Mouse (Mus musculus): Measurements from ENCODE around the gene Heatr9. TPM values are rescaled to one million over a fixed set of nuclear protein-coding genes. Genes with fewer than 3 reads are reported as not detected.

Heatr9 gene
- polyA plus RNA-seq, 1 experiment from 2014 or later, result not detected

GRCm38 (mm10) chr11:83472324-83473234 is 49.4 kb downstream of the Heatr9 start, which contains the start of gene Taf15:
Taf15 (plus strand) TSS chr11:83473086.
- ATAC-seq (peak; percentile 98), DNase-seq (ENCODE audit: low read depth, low spot score) (peak; percentile 91)
- in situ Hi-C loops (cut with MboI; ENCODE audit: low pct_unique_long_range_greater_than_20kb), result no loop called here
- ChIA-PET CTCF (interaction anchor here (1.2 to 1.9 kb wide), 7 partner anchors 10 to 32 kb away, joined by 3 to 16 read pairs (median 7); partner anchors contain the start of gene Mmp28), POLR2A (interaction anchor here (0.8 to 2.4 kb wide), 4 partner anchors 10 to 30 kb away, joined by 3 to 8 read pairs (median 6); no protein-coding TSS in a partner anchor)
- peak; percentile 83 for TF ChIP-seq CTCF (IDR thresholded peaks at IDR 0.05)
- H3K27me3 ChIP-seq, result no peaks in the 10 kb centered on the region

DNA sequence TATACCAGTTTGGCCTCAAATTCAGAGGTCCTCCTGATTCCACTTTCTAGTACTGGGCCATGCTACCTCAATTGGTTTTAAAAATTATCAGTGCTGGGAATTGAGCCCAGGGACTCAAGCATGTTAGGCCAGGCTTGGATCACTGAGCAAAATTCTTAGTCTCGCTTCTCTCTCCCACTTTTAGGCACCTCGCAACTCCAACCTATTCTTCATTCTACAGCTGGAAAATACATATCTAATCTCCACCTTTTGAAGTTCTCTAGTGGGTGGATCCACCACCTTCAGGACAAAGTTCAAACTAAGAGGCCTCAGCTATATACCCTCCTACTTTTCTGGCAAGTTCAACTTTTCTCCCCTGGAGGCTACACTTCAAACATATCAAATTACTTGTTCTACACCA is 50.2 kb downstream of the Heatr9 start:
- in situ Hi-C loops (cut with MboI; ENCODE audit: low pct_unique_long_range_greater_than_20kb), result no loop called here
- DNase-seq (ENCODE audit: low read depth, low spot score) (no peak), ATAC-seq (no peak)
- no peak for TF ChIP-seq CTCF (IDR thresholded peaks at IDR 0.05)
- ChIA-PET POLR2A (interaction anchor here (1.5 to 2.4 kb wide), 2 partner anchors 10 to 13 kb away, joined by 8 read pairs; no protein-coding TSS in a partner anchor), CTCF (interaction anchor here (1.2 to 1.9 kb wide), 6 partner anchors 9 to 31 kb away, joined by 6 to 16 read pairs (median 8); partner anchors contain the start of gene Mmp28)
- H3K27me3 ChIP-seq, result no peaks in the 10 kb centered on the region

DNA sequence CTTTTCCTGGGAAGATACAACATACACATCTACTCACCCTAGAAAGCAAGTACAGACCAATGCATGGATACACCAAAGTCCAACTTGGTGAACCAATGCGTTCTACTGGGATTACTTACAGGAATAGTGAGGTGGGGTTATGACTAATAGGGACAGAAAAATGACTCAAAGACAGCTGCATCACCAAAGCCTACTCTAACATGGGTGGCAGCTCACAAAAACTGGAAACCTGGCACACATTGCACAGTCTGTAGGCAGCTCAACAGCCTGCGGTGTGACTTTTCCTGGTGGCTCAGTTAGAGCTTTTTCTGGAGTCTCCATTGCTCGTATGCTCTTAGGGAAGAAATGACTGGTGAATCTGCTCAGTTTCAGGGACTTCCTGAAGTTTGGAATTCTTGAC is 53.2 kb downstream of the Heatr9 start:
- H3K27me3 ChIP-seq, result no peaks in the 10 kb centered on the region
- in situ Hi-C loops (cut with MboI; ENCODE audit: low pct_unique_long_range_greater_than_20kb), result no loop called here
- POLR2A ChIA-PET, result no interaction called here
- ATAC-seq (no peak), DNase-seq (ENCODE audit: low read depth, low spot score) (no peak)
- CTCF ChIA-PET, result interaction anchor here (0.9 to 1.4 kb wide), 4 partner anchors 8 to 26 kb away, joined by 3 to 4 read pairs (median 3); no protein-coding TSS in a partner anchor
- no peak for TF ChIP-seq CTCF (IDR thresholded peaks at IDR 0.05)

DNA sequence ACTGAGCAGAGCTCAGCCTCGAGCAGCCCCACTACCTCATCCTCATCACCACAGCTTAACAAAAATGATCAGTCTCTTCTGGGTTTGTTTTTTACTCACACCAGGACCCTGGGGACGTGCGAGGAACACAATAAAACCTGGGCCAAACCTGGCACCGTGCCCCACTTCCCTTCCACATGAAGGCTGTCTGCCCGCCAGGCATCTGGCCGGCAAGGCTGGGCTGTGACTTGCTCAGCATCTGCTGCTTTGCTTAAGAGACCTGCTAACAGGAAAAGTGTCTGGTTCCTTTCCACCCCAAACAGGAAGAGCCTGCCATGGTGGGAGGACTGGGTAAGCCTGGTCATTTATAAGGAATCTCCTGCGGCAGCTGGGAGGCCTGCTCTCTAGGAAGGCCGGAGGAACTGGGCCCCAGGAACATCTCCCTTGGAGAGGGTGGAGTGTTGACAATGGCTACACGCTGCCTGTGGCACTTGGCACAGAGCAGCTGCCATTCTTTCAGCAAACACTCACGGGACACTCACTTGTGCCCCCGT is 54.8 kb downstream of the Heatr9 start:
- DNase-seq (ENCODE audit: low read depth, low spot score) (no peak), ATAC-seq (no peak)
- in situ Hi-C loops (cut with MboI; ENCODE audit: low pct_unique_long_range_greater_than_20kb), result no loop called here
- TF ChIP-seq CTCF (IDR thresholded peaks at IDR 0.05), result no peak
- no peaks in the 10 kb centered on the region for H3K27me3 ChIP-seq
- ChIA-PET CTCF (no interaction called here), POLR2A (no interaction called here)

- H3K27me3 ChIP-seq, result no peaks in the 10 kb centered on the region
- CTCF ChIA-PET, result interaction anchor here (1.3 kb wide), 1 partner anchor 23 kb away, joined by 3 read pairs; no protein-coding TSS in a partner anchor
- no peak for ATAC-seq
- no peak for TF ChIP-seq CTCF (IDR thresholded peaks at IDR 0.05)
- in situ Hi-C loops (cut with MboI; ENCODE audit: low pct_unique_long_range_greater_than_20kb), result no loop called here
- no peak for DNase-seq (ENCODE audit: low read depth, low spot score)
- POLR2A ChIA-PET, result no interaction called here
These were observed 56.0 kb downstream of the Heatr9 start for GRCm38 (mm10) chr11:83465976-83466375.

GRCm38 (mm10) chr11:83462711-83463244 is 59.2 kb downstream of the Heatr9 start, which contains the start of gene Mmp28:
Mmp28 (minus strand) TSS chr11:83463071.
- H3K27me3 ChIP-seq, result no peaks in the 10 kb centered on the region
- TF ChIP-seq CTCF (IDR thresholded peaks at IDR 0.05), result no peak
- in situ Hi-C loops (cut with MboI; ENCODE audit: low pct_unique_long_range_greater_than_20kb), result no loop called here
- ChIA-PET CTCF (interaction anchor here (1.1 to 2.6 kb wide), 3 partner anchors 10 to 20 kb away, joined by 5 to 7 read pairs (median 5); partner anchors contain the start of gene Taf15), POLR2A (interaction anchor here (0.6 to 1.1 kb wide), 3 partner anchors 10 to 20 kb away, joined by 3 to 8 read pairs (median 5); partner anchors contain the start of gene Taf15)
- ATAC-seq (peak; percentile 82), DNase-seq (ENCODE audit: low read depth, low spot score) (no peak)

Other genes with a start within 250 kb of the Heatr9 start
- gene Slfn14, start 235.4 kb downstream of the Heatr9 start, polyA plus RNA-seq (2021), result not detected
- gene Ap2b1, start 223.2 kb downstream of the Heatr9 start, polyA plus RNA-seq (2021), result 112 TPM
- 12.7 TPM for gene Pex12, start 219.6 kb downstream of the Heatr9 start, polyA plus RNA-seq (2021)
- 27.5 TPM for gene Rasl10b, start 113.0 kb downstream of the Heatr9 start, polyA plus RNA-seq (2021)
- not detected for gene Gas2l2, start 92.7 kb downstream of the Heatr9 start, polyA plus RNA-seq (2021)
- 1.5 TPM for gene 1700020L24Rik, start 84.5 kb downstream of the Heatr9 start, polyA plus RNA-seq (2021)
- 1.5 TPM for gene Mmp28, start 59.1 kb downstream of the Heatr9 start, polyA plus RNA-seq (2021)
- gene Taf15, start 49.1 kb downstream of the Heatr9 start, polyA plus RNA-seq (2021), result 150 TPM
- gene Ccl5, start 8.3 kb upstream of the Heatr9 start, polyA plus RNA-seq (2021), result 0.65 TPM
- gene Ccl9, start 56.5 kb upstream of the Heatr9 start, polyA plus RNA-seq (2021), result 0.42 TPM
- not detected for gene Ccl6, start 70.9 kb upstream of the Heatr9 start, polyA plus RNA-seq (2021)
- not detected for gene Rpl9-ps1, start 123.4 kb upstream of the Heatr9 start, polyA plus RNA-seq (2021)
- gene Ccl3, start 127.2 kb upstream of the Heatr9 start, polyA plus RNA-seq (2021), result not detected
- gene Ccl4, start 140.4 kb upstream of the Heatr9 start, polyA plus RNA-seq (2021), result not detected
- not detected for gene Wfdc17, start 181.8 kb upstream of the Heatr9 start, polyA plus RNA-seq (2021)
- not detected for gene Wfdc18, start 186.8 kb upstream of the Heatr9 start, polyA plus RNA-seq (2021)
- gene Wfdc21, start 224.8 kb upstream of the Heatr9 start, polyA plus RNA-seq (2021), result not detected
- gene Heatr6, start 231.5 kb upstream of the Heatr9 start, polyA plus RNA-seq (2021), result 17.6 TPM

Measured in Patski (cell line).